Mouse (Mus musculus) left cerebral cortex, adult 18-20 months (tissue): ENCODE data around the gene Olfr945. TPM values are rescaled to one million over a fixed set of nuclear protein-coding genes. Genes with fewer than 3 reads are reported as not detected.

ENCODE experiments used
- DNase-seq, 2 experiments: peaks; one replicate each; pipeline ENCODE4 v3.0.0; 2021 to 2022; ENCODE audit warnings: low spot score in 2 of 2, mixed read lengths in 1 of 2
- long read RNA-seq, 2 experiments: library from polyadenylated mRNA; stranded (forward); transcript quantifications; one replicate each; pipeline ENCODE4 v2.0.0; 2021
- total RNA-seq, 2 experiments: library from RNA; stranded (reverse); gene quantifications; 2 replicates each; pipeline ENCODE4 v1.2.3; 2021

Olfr945 gene
- total RNA-seq, result not detected
- long read RNA-seq, experiment 1, result 0 reads
- long read RNA-seq, experiment 2, result 0 reads

DNA sequence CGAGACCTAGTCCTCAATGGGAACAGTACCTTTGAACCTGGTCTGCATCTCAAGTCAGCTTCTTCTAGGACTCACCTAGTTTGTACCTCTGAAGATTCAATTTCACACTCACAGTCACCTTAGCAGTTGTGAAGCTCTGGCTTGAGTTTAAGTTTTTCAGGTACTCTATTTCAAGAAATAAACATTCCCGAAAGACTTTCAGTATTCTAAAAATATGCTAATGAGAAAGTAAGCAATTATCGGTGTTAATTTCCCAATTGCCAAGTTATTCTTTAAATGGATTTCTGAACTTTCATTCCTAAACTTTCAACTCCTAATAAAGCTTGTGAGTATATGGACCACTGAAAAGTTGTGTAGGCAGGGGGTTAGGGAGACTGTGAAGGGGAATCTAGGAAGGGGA, at the start of gene Olfr945:
TSS of gene Olfr945 (minus strand) at position 101 of the 400 bp plus-strand sequence.
- DNase-seq, result no peak

DNA sequence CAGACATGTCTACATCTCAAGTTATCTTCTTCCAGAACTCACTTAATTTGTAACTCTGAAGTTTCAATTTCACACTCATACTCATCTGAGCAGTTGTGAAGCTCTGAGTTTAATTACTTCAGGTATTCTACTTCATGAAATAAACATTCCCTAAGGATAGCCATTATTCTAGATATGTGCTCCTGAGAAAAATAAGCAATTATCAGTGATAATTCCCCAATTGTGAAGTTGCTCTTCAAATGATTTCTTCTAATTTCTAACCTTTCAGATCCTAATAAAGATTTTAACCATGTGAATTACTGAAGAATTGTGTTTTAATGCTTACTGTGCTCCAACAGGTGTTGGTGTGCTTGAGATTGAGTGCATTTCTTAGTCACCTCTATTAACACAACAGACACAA, 49.3 kb upstream of the Olfr945 start, which contains the start of gene Olfr948:
TSS of gene Olfr948 (minus strand) at position 101 of the 400 bp plus-strand sequence.
- no peak for DNase-seq

DNA sequence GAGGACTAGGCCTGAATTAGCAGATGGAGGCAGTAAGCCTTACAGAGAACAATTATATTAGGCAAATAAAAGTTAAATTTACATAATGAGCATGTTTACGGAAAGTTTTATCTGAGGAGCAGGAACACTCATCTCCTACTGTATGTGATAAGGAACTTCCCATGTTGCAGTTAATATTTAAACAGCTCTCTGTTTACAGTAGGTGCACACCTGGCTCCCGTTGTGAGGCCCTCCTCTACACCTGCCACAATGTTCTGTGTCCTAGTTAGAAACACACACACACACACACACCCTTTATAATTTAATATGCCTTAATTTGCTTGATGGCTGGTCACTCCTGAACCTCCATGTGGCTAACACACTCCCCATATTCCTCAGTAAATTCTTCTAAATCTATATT, 10.5 kb upstream of the Olfr945 start:
- DNase-seq, result no peak

DNA sequence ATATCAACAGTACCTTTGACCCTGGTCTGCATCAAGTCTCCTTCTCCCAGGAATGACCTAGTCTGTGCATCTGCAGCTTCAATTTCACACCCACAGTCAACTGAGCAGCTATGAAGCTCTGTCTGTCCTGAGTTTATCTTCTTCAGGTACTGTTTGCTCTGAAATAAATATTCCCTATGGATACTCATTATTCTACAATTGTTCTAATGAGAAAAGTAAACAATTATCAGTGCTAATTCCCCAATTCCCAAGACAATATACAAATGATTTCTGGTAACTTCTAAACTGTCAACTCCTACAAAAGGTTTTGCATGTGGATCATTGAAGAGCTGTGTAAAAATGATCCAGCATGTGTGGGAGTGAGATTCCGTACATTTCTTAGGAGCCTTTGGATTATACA, 26.7 kb downstream of the Olfr945 start, which contains the start of gene Olfr1537:
TSS of gene Olfr1537 (minus strand) at position 101 of the 400 bp plus-strand sequence.
- DNase-seq, result no peak

Other genes starting within 250 kb of the Olfr945 start
- not detected for gene Olfr937, start 211.9 kb downstream of the Olfr945 start, total RNA-seq
- not detected for gene Olfr938, start 197.9 kb downstream of the Olfr945 start, total RNA-seq
- gene Olfr27, start 148.7 kb downstream of the Olfr945 start, total RNA-seq, result not detected
- not detected for gene Olfr943, start 110.5 kb downstream of the Olfr945 start, total RNA-seq
- not detected for gene Olfr944, start 74.9 kb downstream of the Olfr945 start, total RNA-seq
- not detected for gene Olfr1537, start 26.8 kb downstream of the Olfr945 start, total RNA-seq
- gene Olfr948, start 49.2 kb upstream of the Olfr945 start, total RNA-seq, result not detected
- gene Olfr951, start 110.6 kb upstream of the Olfr945 start, total RNA-seq, result not detected
- not detected for gene Olfr952, start 150.3 kb upstream of the Olfr945 start, total RNA-seq
- gene Olfr954, start 179.9 kb upstream of the Olfr945 start, total RNA-seq, result not detected
- not detected for gene Olfr955, start 195.1 kb upstream of the Olfr945 start, total RNA-seq
- gene Olfr44, start 217.2 kb upstream of the Olfr945 start, total RNA-seq, result not detected
- not detected for gene Olfr957, start 239.0 kb upstream of the Olfr945 start, total RNA-seq